Mouse (Mus musculus) limb, embryonic 11.5 days (tissue): ENCODE results near the gene Prep. TPM values are rescaled to one million over a fixed set of nuclear protein-coding genes. Genes with fewer than 3 reads are reported as not detected.

ENCODE experiments used
- ATAC-seq: fragments of 200-750 bp; cut with Nextera tagmentation; 2 replicates; pipeline ENCODE4 v1.8.0; 2017; ENCODE audit warnings: low read depth; ENCODE audit not compliant: insufficient number of reproducible peaks, low FRiP score, low TSS enrichment
- DNase-seq: peaks from one replicate; pipeline ENCODE4 v3.0.0-alpha.2; 2015; ENCODE audit warnings: low spot score
- H3K27ac ChIP-seq: fragments of 300-500 bp; sonication (generic); replicated peaks from 2 replicates; pipeline ENCODE4 v1.5.1; 2014; ENCODE audit warnings: low read depth, mild to moderate bottlenecking, low read length
- H3K27me3 ChIP-seq: fragments of 300-500 bp; sonication (generic); 2 replicates; pipeline ENCODE4 v1.6.1; 2014; ENCODE audit warnings: mild to moderate bottlenecking, low read length, mixed read lengths; ENCODE audit not compliant: control insufficient read depth, insufficient read depth
- H3K36me3 ChIP-seq: fragments of 300-500 bp; sonication (generic); 2 replicates; pipeline ENCODE4 v1.6.1; 2014; ENCODE audit warnings: mild to moderate bottlenecking, low read length, moderate library complexity, mixed read lengths; ENCODE audit not compliant: control insufficient read depth, insufficient read depth
- H3K4me1 ChIP-seq: fragments of 300-500 bp; sonication (generic); 2 replicates; pipeline ENCODE4 v1.6.1; 2014; ENCODE audit warnings: low read length, mixed read lengths; ENCODE audit not compliant: control insufficient read depth, insufficient read depth
- H3K4me2 ChIP-seq: fragments of 300-500 bp; sonication (generic); 2 replicates; pipeline ENCODE4 v1.6.1; 2014; ENCODE audit warnings: low read depth, mild to moderate bottlenecking, moderate library complexity; ENCODE audit not compliant: severe bottlenecking
- H3K4me3 ChIP-seq: fragments of 300-500 bp; sonication (generic); 2 replicates; pipeline ENCODE4 v1.5.1; 2014; ENCODE audit warnings: low read depth, low read length
- H3K9ac ChIP-seq: fragments of 300-500 bp; sonication (generic); 2 replicates; pipeline ENCODE4 v1.6.1; 2014; ENCODE audit warnings: mild to moderate bottlenecking, low read length
- H3K9me3 ChIP-seq: fragments of 300-500 bp; sonication (generic); 2 replicates; pipeline ENCODE4 v1.6.1; 2016; ENCODE audit warnings: low read length; ENCODE audit not compliant: control insufficient read depth
- WGBS: fragments of 180-500 bp; shearing (Covaris S2); extraction: QIAGEN DNeasy Blood & Tissue Kit; methylation state at CpG from one replicate; pipeline ENCODE4 v1.1.7; 2014; 5-methylcytosine and 5-hydroxymethylcytosine counted together
- polyA plus RNA-seq: library from polyadenylated mRNA; unstranded; fragments of >200 nt; fragmentation: Nextera tagmentation; extraction: Ambion mirVana; gene quantifications from 2 replicates; pipeline ENCODE4 v1.2.1, GENCODE M21; 2014

Gene Prep
- 35.8 and 37.8 TPM in 2 replicates for polyA plus RNA-seq

DNA sequence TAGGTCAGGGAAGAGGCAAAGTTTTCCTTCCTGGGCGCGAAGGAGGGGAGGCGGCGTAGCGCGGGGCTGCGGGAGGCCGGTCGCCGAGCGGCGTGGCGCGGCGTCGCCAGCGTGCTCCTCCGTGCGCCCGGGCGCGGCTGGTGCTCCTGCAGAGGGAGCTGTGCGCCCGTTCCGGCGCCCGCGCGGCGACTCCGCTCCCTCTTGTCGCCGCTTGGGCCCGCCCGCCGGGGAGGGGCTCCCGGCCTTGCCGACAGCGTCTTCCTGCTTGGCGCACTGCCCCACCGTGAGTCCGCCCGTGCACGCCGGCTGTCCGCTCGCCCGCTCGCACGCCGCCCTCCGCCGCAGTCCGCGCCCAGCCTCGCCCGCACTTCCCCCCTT lies at the start of gene Prep:
Gene Prep, plus strand, starts transcription at position 273 of the 378 bp plus-strand sequence.
- no peaks in the 10 kb centered on the region for H3K36me3 ChIP-seq
- H3K9me3 ChIP-seq: no peaks in the 10 kb centered on the region
- H3K27ac ChIP-seq: peak within 1 kb of the TSS; percentile 75; the same call in 1 of the 2 replicates
- peak; percentile 86 for DNase-seq
- under 1% methylated on average over 56 of the region's 57 CpGs for WGBS
- ATAC-seq: peak; percentile 86
- peak within 1 kb of the TSS; percentile 34 for H3K4me2 ChIP-seq
- H3K4me3 ChIP-seq: peak within 1 kb of the TSS; percentile 94
- no peaks in the 10 kb centered on the region for H3K27me3 ChIP-seq
- H3K9ac ChIP-seq: peak within 1 kb of the TSS; percentile 95
- peaks cover 4% of the 10 kb centered on the region for H3K4me1 ChIP-seq

- H3K36me3 ChIP-seq: no peaks in the 10 kb centered on the region
- H3K27me3 ChIP-seq: no peaks in the 10 kb centered on the region
- 94% methylated on average over 13 of the region's 13 CpGs for WGBS
- H3K9me3 ChIP-seq: no peaks in the 10 kb centered on the region
- DNase-seq (no peak), ATAC-seq (no peak)
- H3K9ac ChIP-seq: no peak overlapping the region
- H3K4me1 ChIP-seq: no peaks in the 10 kb centered on the region
- no peak overlapping the region for H3K27ac ChIP-seq
- no peak overlapping the region for H3K4me2 ChIP-seq
- no peak overlapping the region for H3K4me3 ChIP-seq
These were observed 49.7 kb upstream of the Prep start for GRCm38 (mm10) chr10:45017352-45017751.

GRCm38 (mm10) chr10:45017851-45018250 lies 49.2 kb upstream of the Prep start:
- no peaks in the 10 kb centered on the region for H3K27me3 ChIP-seq
- H3K9ac ChIP-seq: no peak overlapping the region
- 93% methylated on average over 10 of the region's 10 CpGs for WGBS
- no peaks in the 10 kb centered on the region for H3K9me3 ChIP-seq
- H3K4me3 ChIP-seq: no peak overlapping the region
- DNase-seq (no peak), ATAC-seq (no peak)
- H3K4me2 ChIP-seq: no peak overlapping the region
- H3K27ac ChIP-seq: no peak overlapping the region
- H3K36me3 ChIP-seq: no peaks in the 10 kb centered on the region
- no peaks in the 10 kb centered on the region for H3K4me1 ChIP-seq

- Histone ChIP-seq H3K4me3 (no peak overlapping the region), H3K9ac (no peak overlapping the region), H3K36me3 (no peaks in the 10 kb centered on the region), H3K27me3 (no peaks in the 10 kb centered on the region), H3K9me3 (no peaks in the 10 kb centered on the region), H3K4me1 (no peaks in the 10 kb centered on the region), H3K27ac (no peak overlapping the region), H3K4me2 (no peak overlapping the region)
- ATAC-seq: no peak
- DNase-seq: no peak
- WGBS: 47% methylated on average over 7 of the region's 7 CpGs
These were observed 47.6 kb upstream of the Prep start for GRCm38 (mm10) chr10:45019418-45019817.

DNA sequence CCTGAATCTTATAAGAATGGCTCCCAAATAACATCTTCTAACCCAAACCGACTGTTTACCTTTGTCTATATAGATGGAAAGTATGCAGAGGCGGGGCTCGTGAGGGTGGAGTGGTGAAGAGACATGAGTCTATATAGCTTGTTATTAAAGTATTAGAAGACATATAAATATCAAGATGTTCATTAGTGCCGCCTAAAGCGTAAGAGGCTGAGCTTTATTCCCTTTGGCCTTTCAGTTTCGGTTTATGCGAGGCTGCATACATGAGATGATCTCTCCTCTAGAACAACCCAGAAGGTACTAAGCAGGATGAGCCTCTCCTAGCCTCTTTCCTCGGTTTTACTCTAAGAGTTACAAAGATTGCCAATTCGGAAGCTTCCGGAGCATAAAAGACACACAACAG lies 47.2 kb upstream of the Prep start:
- no peak overlapping the region for H3K9ac ChIP-seq
- ATAC-seq (no peak), DNase-seq (no peak)
- 89% methylated on average over 10 of the region's 10 CpGs for WGBS
- H3K36me3 ChIP-seq: no peaks in the 10 kb centered on the region
- no peaks in the 10 kb centered on the region for H3K4me1 ChIP-seq
- no peak overlapping the region for H3K4me2 ChIP-seq
- H3K27me3 ChIP-seq: no peaks in the 10 kb centered on the region
- no peaks in the 10 kb centered on the region for H3K9me3 ChIP-seq
- no peak overlapping the region for H3K27ac ChIP-seq
- no peak overlapping the region for H3K4me3 ChIP-seq

- Histone ChIP-seq H3K4me2 (no peak overlapping the region), H3K36me3 (no peaks in the 10 kb centered on the region), H3K9me3 (no peaks in the 10 kb centered on the region), H3K27me3 (no peaks in the 10 kb centered on the region), H3K4me1 (0 out of 2 replicates have a peak, but pooled peaks cover 3% of the 10 kb centered on the region), H3K27ac (no peak overlapping the region), H3K4me3 (no peak overlapping the region), H3K9ac (no peak overlapping the region)
- no peak for ATAC-seq
- WGBS: 91% methylated on average over 10 of the region's 10 CpGs
- no peak for DNase-seq
These were observed 46.7 kb upstream of the Prep start for GRCm38 (mm10) chr10:45020291-45020690.

GRCm38 (mm10) chr10:45025184-45025583 lies 41.8 kb upstream of the Prep start:
- H3K4me1 ChIP-seq: 0 out of 2 replicates have a peak, but pooled peaks cover 6% of the 10 kb centered on the region

GRCm38 (mm10) chr10:45026935-45027334 lies 40.1 kb upstream of the Prep start:
- WGBS: 96% methylated on average over 7 of the region's 7 CpGs
- H3K27me3 ChIP-seq: no peaks in the 10 kb centered on the region
- H3K36me3 ChIP-seq: no peaks in the 10 kb centered on the region
- no peaks in the 10 kb centered on the region for H3K9me3 ChIP-seq
- no peak overlapping the region for H3K4me2 ChIP-seq
- H3K4me3 ChIP-seq: no peak overlapping the region
- H3K9ac ChIP-seq: no peak overlapping the region
- ATAC-seq: no peak
- no peak for DNase-seq
- H3K4me1 ChIP-seq: 0 out of 2 replicates have a peak, but pooled peaks cover 6% of the 10 kb centered on the region
- H3K27ac ChIP-seq: no peak overlapping the region

More at GRCm38 (mm10) chr10:45025184-45025583, 41.8 kb upstream of the Prep start:
- WGBS: 11% methylated on average over 4 of the region's 4 CpGs
- H3K9ac ChIP-seq: no peak overlapping the region
- no peaks in the 10 kb centered on the region for H3K9me3 ChIP-seq
- no peak overlapping the region for H3K4me2 ChIP-seq
- H3K27ac ChIP-seq: no peak overlapping the region
- peak; percentile 51 for DNase-seq
- H3K36me3 ChIP-seq: no peaks in the 10 kb centered on the region
- no peak for ATAC-seq
- H3K27me3 ChIP-seq: no peaks in the 10 kb centered on the region
- no peak overlapping the region for H3K4me3 ChIP-seq
